Mouse (Mus musculus) T-cell, adult 2 months (primary cell): ENCODE data around the gene Acoxl.

ENCODE experiments used
- DNase-seq: peaks from one replicate; pipeline ENCODE4 v3.0.0; 2022; ENCODE audit warnings: low spot score

Acoxl gene

DNA sequence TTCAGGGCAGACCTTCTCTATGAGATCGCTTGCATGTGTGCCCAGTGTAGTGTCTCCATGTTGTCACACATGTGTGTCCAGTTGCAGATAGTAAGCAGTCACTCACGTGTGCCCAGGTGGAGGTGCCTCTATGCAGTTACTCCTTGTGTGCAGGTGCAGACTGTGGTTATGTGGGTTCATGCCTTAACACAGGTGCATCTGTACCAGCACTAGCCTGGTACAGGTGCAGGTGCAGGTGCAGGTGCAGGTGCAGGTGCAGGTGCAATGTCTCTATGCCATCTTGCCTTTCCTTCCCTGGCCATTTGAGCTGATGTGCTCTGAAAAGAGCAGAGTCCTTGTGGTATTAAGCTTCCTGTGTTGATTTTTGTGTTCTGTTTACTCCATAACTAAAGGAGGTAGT, 100.5 kb downstream of the Acoxl start:
- DNase-seq = no peak

DNA sequence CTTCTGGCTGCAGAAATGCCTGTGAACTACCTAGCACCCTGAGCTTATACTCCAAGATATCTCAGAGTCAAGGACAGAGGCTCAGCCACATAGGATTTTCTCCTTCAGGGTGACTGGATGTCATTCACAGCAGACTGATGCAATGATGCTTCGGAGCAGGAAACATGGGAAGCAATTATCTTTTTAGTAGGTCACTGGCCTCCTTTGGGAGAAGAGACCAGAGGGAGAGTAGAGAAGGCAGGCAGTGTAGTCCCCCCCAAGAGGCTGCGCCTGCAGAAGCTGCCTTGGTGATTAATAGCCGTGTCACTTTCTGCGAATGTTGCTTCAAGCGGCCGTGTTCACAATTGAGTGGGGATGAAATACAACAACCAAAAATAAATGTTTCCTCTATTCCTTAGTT, 121.9 kb downstream of the Acoxl start:
- DNase-seq = no peak

DNA sequence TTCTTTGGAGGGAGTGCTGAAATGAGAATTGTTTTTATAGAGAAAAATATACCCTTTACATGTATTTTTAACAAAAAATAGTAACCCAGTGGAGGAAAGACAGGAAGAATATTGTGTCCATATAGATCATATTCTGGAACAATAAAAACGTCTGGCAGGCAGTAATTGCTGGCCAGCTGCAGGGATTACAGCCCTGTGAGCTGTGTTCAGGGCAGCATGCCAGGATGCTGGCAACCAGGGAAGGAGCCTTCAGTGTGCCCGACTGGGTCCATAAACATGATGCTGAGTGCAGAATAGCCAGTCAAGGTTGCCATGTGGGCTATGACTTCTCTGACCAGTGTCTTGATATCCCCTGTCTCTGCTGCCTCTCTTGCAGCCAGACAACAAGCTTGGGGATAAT, 122.5 kb downstream of the Acoxl start:
- DNase-seq = no peak

DNA sequence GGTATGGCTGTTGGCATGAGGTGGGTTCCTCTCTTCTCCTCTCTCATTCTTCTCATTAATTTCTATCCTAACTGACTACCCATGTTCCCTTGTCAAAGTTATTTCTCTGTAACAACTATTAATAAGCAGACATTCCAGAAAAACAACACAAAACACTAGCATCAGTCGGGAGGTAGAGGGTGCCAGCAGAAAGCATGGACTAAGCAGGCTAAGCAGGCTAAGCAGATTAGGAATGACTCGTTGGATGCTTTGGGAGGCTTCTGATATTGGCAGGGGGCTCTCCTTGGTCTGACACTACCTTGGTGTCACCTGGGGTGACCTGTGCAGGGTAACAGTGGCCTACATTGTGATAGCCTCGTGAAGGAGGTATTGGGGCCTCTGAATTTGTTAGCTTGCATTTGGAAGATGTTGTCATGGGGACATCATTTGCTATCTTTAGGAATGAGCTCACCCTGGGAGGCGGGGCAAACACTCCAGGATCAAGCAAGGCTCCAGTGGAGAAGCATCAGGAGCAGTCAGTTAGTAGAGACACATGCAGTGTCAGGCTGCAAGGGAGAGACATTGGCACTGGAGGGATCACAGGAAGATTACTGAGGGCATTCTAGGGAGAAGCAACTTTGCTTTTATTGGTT, 123.2 kb downstream of the Acoxl start:
- no peak for DNase-seq

DNA sequence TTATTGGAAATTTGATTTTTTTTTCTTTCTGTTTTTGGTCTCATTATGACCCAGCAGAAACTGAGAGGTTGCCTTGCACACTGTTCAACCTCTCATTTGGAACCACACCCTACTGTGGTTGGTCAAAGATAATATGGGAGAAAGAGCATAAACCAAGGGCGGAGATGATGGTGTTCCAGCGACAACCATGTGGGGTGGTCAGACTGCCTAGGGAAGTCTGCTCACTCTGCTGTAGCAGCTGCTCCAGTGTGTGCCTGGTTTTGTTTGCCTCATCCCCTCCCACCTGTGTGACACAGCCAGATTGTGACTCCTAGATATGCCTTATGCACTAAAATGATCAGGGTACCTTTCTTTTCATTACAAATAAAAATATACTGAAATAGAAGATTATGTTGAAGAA, 130.3 kb downstream of the Acoxl start:
- DNase-seq = no peak

DNA sequence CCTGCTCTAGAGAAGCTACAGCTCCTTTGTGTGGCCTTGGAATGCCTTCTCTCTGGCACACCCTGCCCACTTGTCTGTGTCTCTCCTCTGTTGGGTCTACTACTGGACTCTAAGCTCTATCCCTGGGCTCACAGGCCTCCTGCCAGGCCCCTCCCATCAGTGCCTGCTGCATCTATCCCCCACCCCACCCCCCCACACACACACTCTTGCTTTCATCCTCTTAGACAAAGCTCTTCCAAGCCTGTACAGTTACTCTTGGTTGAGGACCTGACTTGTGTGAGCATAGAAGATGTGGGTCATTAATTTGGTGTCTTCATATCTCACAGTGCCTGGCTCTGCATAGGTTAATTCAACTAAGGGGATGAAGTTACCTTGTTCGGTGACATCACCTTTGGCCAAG, 137.6 kb downstream of the Acoxl start:
- no peak for DNase-seq

DNA sequence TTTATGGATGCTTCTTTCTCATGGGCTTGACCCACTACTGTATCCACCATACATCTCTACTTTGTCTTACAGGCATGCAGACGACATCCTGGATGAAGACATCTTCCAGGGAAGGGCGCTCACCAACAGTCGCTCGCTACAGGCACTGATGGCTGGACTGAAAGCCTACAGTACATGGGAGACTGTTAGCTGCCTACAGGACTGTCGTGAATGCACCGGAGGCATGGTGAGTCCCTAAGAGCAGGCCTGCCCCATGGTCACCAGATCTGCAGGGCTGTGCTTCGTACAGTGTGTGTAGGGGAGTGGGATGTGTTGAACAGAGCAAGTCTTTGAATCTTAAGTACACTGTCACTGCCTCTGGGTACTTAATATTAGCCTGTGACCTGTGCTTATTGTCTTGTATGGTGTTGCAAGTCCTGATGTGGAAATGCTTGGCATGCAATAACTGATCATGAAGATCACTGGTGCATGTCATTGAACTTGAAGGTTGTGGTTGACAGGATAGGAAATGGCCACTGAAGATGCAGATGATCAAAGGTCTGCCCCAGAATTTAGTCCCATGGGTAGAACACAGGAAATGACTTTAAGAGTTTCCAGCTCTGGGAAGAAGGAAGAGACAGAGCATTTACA, 140.0 kb downstream of the Acoxl start:
- DNase-seq = no peak

DNA sequence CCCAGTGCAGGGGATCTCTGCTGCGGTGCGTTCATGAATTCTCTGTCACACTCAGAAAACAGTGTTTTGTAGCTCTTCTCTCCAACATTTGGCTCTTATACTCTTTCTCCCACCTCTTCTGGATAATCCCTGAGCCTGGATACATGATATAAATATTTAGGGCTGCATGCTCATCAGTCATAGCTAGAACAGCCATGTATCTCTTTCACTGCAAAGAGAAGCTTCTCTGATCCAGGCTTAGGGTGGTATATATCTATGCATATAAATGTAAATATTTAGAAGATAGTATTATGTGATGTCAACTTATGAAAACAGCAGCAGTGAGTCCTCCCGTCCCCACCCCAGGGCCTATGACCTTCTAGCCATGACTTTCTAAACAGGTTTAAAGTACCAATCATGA, 143.9 kb downstream of the Acoxl start:
- no peak for DNase-seq

DNA sequence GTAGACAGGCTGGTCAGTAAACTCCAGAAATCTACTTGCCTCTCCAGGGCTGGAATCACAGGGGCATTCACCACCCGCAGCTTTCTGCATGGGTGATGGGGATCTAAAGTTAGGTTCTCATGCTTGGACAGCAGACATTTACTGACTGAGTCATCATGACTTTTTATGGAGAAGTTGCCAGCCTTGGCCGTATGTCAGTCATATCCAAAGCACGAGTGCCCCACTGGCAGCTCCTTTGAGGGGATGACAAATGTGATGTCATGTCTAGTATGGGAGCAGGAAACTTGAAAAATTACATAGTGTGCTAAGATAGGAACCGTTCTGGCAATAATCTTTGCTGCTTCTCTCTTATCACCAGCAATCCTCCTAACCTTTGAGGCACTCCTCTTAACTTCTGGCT, 144.6 kb downstream of the Acoxl start:
- no peak for DNase-seq

DNA sequence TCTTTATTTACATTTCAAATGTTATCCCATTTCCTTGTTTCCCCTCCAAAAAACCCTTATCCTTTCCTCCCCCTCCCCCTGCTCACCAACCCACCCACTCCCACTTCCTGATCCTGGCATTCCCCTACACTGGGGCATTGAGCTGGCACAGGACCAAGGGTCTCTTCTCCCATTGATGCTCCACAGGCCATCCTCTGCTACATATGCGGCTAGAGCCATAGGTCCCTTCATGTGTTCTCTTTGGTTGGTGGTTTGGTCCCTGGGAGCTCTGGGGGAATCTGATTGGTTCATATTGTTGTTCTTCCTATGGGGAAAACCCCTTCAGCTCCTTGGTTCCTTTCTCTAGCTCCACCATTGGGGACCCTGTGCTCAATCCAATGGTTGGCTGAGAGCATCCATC, 145.3 kb downstream of the Acoxl start:
- no peak for DNase-seq

DNA sequence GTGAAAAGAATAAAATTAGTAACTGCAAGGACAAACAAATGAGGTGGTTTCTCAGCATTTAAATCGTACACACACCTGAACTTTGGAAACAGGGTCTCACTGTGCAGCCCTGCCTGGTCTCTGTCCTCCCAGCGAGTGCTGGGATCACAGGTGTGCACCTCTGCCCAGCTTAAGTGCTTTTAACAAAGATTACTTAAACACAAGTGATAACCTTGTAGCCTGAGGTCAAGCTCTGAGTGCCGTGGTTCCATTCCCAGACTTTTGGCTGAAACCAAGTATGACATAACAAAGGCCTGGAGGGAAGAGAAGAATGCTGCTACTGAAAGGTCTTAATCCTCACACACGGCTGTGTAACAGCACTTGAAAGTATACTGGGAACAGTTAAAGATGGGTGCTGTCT, 149.0 kb downstream of the Acoxl start:
- DNase-seq = no peak

DNA sequence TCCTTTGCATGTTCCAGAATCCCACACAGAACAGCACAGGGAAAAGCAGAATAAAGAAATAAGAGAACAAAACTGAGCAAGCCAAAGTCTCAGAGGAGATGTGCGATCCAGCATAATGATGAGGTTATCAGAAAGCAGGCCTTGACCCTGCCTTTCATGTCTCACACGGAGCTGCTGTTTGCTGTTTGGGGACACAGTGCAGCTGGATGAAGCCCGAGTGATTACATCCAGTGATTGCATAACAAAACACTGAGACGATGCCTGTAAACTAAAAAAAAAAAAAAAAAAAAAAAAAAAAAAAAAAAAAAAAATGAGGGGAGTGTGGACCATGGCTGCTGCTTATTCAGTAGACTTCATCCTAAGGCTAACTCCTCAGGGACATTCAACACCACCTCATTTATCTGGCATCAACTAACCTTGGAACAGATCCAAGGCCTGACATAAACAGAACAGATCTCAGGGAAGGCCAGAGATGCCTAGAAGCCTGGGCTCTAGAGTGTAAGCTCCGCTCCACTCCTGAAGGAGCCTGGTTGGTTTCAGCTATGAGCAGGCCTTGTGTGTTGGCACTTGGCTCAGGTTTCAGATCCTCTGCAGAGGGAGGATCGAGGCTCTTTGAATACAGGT, 152.3 kb downstream of the Acoxl start:
- DNase-seq = no peak

DNA sequence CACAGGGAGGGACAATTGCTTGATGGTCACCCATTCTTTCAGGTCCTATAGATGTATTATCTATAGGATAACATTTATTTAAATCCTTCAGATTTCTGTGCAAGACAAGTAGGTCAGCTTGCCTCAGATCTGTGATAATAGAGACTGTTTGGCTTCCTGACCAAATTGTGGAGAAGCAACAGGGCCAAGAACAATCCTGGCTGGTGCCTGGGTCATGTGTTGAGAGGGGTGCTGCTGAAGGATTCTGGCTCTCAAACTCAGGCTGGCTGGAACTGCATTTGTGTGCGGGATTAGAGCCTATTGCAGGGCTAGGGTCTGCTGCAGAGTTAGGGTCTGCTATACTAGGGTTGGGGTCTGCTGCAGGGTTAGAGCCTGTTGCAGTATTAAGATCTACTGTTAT, 153.0 kb downstream of the Acoxl start:
- no peak for DNase-seq

DNA sequence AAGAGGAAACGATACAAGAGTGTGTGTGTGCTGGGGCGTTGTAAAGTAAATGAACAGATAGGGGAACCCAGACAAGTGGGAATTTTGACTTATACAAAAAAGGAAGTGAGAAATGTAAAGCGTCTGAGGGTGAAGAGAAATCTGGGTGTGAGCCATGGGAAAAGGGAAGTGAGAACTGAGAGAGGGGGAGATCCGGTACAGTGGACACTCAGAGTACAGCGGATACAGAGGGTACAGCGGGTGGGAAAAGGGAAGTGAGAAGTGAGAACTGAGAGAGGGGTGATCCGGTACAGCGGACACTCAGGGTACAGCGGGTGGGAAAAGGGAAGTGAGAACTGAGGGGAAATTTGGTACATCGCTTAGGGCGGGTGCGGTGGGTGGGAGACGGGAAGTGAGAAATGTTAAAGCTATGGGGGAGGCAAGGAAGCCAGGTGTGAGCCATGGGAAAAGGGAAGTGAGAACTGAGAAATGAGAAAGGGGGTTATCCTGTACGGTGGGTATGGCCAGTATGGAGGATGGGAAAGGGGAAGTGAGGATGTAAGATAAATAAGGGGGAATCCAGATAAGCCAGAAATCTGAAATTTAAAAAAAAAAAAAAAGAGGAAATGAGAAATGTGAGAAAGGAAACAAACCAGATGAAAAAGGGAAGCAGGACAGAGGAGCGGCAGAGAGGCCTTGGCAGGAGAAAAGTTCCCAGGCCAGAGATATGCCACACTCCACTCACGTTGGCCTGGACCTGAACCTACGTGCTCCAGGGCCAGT, 170.2 kb downstream of the Acoxl start:
- DNase-seq = peak; percentile 15

DNA sequence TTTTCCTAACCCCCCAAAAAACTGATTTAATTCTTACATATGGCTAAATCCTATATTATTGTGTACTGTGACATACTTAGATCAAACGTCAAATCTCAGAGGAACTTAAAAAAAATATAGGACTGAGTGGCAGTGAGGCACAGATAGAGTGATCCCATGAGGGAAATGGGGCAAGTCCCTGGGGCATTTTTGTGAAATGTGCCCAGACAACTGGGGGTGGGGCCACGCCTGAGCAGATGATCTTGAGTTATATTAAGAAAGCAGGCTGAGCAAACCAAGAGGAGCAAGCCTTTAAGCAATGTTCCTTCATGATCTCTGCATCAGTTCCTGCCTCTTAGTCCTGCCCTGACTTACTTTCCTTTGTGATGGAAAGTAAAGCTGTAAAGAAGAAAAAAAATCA, 175.9 kb downstream of the Acoxl start:
- DNase-seq = no peak

DNA sequence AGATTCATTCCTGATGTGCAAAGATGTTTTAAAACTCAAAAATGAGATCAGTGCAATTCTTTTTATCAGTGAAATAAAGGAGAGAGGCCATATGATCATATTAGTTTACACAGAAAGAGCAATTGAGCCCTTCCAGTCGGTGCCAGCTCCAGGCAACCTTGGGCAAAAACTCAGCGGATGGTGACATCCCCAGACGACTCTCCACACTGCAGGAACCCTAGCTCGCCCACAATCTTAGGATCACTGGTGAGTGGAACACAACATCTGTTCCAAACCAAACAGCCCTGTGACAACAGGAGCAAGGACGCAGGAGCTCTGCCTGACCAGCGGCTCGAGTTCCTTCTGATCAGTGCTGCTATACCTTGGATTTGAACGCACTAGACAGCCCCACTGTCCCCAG, 176.9 kb downstream of the Acoxl start:
- DNase-seq = no peak

DNA sequence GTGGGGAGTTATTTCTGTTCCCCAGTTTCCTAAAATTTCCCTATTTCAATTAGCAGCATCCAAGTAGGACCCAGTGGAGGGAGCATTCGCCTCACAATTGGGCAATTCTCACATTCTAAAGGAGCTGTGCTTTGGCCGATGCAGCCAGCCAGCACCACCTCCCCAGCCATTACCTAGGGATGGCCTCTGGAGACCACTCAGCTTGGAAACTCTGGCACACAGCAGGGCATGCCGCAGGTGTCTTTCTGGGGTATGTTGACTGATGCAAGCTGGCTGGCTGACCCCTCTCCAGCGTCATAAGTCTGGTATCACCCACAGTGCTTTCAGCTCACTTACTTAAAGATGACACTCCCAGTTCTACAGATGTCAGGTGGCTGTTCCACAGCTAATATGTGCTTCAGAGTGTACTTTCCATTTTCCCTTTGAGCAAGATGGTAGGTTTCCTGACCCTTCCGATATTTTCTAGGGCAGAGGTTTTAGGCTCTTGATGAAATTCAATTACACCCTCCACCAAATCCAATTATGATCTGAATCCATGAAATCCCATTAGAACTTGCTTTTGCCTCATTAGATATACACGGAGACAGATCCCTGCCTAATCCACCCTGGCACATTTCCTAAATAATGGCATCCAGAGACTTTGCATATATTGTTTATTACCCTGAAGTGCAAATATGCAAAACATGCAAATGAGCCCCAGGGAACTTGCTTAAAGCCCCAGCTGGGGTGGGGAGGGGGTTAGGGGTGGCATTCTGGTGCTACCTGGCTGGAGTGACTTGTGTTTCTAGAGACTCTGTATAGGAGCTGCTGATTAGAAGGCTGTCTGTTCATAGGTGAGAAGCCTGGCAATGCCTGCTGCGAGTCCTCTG, 181.6 kb downstream of the Acoxl start:
- no peak for DNase-seq

DNA sequence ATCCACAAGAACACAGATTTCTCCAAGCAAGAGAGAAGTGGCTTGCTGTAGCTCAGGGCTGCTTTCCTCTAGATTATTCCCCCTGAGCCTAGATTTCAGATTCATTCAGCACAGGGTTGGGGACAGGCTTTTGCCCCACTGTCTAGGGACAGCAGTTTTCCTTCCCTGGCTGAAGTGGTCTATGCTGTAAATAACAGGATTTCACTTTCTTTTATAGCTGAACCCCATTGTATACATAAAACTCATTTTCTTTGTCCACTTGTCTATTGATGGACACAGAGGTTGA, 182.2 kb downstream of the Acoxl start:
- no peak for DNase-seq

DNA sequence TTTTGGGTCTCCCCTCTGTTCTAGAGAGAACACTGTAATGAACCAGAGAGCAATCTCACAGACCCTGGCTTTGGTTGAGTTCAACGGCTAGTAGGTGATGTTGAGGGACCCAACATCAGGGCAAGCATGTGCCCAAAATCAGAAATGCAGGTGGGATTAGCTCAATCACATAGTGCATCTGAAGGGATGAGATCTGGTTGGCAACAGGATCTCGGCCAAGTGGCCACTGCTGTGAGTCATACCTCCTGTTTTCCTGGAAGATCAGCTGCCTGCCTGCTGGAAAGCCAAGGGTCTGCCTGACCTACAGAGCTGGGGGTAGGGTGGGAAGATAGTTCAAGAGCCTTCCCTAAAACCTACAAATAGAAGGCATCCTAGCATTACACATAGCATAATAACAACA, 185.2 kb downstream of the Acoxl start:
- no peak for DNase-seq

DNA sequence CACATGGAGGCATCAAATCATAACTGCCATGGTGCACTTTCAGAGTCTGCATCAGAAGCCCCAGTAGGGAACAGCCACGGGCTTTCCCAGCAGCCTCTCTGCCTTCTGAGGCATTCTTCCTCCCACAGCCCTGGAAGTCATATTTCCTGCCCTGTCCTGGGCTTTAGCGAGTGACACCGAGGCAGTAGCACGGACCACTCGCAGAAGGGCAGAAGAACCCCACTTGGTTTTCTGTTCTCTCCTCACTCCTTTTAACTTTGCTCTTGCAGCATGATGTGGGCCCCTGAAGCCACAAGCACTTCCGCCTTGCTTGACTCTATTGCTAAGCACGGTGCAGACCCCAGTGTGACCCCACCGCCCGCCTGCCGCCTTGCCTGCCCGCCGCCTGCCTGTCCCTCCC, 189.0 kb downstream of the Acoxl start:
- DNase-seq = peak; percentile 36

DNA sequence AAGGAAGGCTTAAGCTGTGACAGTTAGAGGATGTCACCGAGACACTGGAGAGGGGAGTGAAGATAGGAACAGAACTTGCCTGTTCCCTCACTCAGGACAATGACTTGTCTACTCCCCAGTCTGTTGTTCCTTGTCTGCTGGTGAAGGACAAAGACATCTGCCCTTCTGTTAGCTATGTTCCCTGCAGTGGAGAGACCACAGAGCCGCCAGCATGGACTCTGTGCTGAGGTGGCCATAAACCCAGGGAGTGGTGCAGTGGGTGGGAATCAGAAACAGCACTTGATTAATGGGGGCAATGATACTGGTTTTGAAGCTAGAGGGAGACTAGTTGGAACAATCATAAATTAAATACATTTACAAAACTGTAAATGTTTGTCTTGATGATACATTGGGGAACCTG, 191.3 kb downstream of the Acoxl start:
- no peak for DNase-seq

DNA sequence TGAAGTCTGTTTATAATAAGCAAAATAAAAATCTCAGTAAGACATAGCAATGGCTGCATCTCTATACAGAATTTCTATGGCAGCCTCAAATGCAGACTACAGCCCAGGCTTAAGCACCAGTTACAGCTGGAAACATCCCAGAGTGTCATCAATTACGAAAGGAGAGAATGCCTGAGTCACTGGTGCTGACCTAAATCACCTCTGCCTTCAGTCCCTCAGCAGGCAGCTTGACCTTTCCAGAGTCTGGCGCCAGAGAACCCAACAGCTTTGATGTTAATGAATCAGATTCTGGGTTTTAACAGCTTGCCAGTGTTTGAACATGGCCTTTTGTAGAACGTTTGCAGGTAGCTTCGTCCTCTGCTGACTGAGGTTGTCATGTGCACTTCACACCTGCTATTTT, 193.4 kb downstream of the Acoxl start:
- no peak for DNase-seq
